Mouse (Mus musculus) embryonic facial prominence, embryonic 14.5 days (tissue): ENCODE results near the gene A430078G23Rik. TPM values are rescaled to one million over a fixed set of nuclear protein-coding genes. Genes with fewer than 3 reads are reported as not detected.
A peak's percentile ranks its signal among the peaks of the same experiment; 100 is the strongest.

Experiments used
- ATAC-seq: fragments of 200-750 bp; cut with Nextera tagmentation; 2 replicates; pipeline ENCODE4 v1.8.0; 2017; ENCODE audit warnings: low read depth, moderate number of reproducible peaks, moderate TSS enrichment
- DNase-seq: peaks from one replicate; pipeline ENCODE4 v3.0.0-alpha.2; 2015; ENCODE audit warnings: low spot score
- H3K27ac ChIP-seq: fragments of 300-500 bp; sonication (generic); replicated peaks from 2 replicates; pipeline ENCODE4 v1.5.1; 2014; ENCODE audit warnings: low read depth, mild to moderate bottlenecking, low read length, moderate library complexity
- H3K27me3 ChIP-seq: fragments of 300-500 bp; sonication (generic); replicated peaks from 2 replicates; pipeline ENCODE4 v1.6.1; 2014; ENCODE audit warnings: low read length; ENCODE audit not compliant: control insufficient read depth, insufficient read depth
- H3K36me3 ChIP-seq: fragments of 300-500 bp; sonication (generic); 2 replicates; pipeline ENCODE4 v1.6.1; 2014; ENCODE audit warnings: low read length, mixed read lengths; ENCODE audit not compliant: control insufficient read depth, insufficient read depth
- H3K4me1 ChIP-seq: fragments of 300-500 bp; sonication (generic); 2 replicates; pipeline ENCODE4 v1.6.1; 2014; ENCODE audit warnings: antibody characterized with exemption, low read length; ENCODE audit not compliant: control insufficient read depth, insufficient read depth
- H3K4me2 ChIP-seq: fragments of 300-500 bp; sonication (generic); 2 replicates; pipeline ENCODE4 v1.6.1; 2014; ENCODE audit warnings: low read depth, mild to moderate bottlenecking, low read length, moderate library complexity, mixed read lengths
- H3K4me3 ChIP-seq: fragments of 300-500 bp; sonication (generic); 2 replicates; pipeline ENCODE4 v1.5.1; 2014; ENCODE audit warnings: low read depth, mild to moderate bottlenecking, low read length
- H3K9ac ChIP-seq: fragments of 300-500 bp; sonication (generic); 2 replicates; pipeline ENCODE4 v1.6.1; 2014; ENCODE audit warnings: low read depth, mild to moderate bottlenecking, low read length, moderate library complexity, mixed read lengths
- H3K9me3 ChIP-seq: fragments of 300-500 bp; sonication (generic); 2 replicates; pipeline ENCODE4 v1.6.1; 2016; ENCODE audit warnings: low read length; ENCODE audit not compliant: control insufficient read depth
- WGBS: fragments of 180-500 bp; shearing (Covaris S2); extraction: QIAGEN DNeasy Blood & Tissue Kit; methylation state at CpG from one replicate; pipeline ENCODE4 v1.1.7; 2014; 5-methylcytosine and 5-hydroxymethylcytosine counted together
- polyA plus RNA-seq: library from polyadenylated mRNA; unstranded; fragments of >200 nt; fragmentation: Nextera tagmentation; extraction: Ambion mirVana; gene quantifications from 2 replicates; pipeline ENCODE4 v1.2.1, GENCODE M21; 2014

A430078G23Rik gene
- polyA plus RNA-seq, 1 experiment from 2014 or later: 0.21 TPM

DNA sequence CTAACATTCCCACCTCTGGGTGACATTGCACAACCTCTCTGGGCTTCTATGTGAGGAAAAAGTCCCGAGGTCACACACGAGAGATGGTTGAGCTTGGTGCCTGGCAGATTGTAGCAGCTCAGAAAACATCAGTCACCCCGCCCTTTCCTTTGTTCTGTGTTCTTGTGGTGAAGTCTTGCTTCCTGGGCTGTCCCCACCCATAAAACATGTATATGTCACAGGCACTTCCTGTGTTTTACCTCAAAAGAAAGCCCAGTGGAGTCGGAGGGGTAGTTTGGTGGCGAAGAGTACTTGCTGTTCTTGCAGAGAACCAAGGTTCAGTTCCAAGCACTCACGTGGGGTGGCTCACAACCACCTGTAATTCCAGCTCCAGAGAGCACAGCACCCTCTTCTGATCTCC is 2.4 kb downstream of the A430078G23Rik start:
- H3K27me3 ChIP-seq: no peaks in the 10 kb centered on the region
- ATAC-seq: no peak
- H3K9ac ChIP-seq: no peak overlapping the region
- no peak overlapping the region for H3K4me3 ChIP-seq
- no peaks in the 10 kb centered on the region for H3K4me1 ChIP-seq
- no peak for DNase-seq
- H3K27ac ChIP-seq: no peak overlapping the region
- no peaks in the 10 kb centered on the region for H3K36me3 ChIP-seq
- H3K9me3 ChIP-seq: no peaks in the 10 kb centered on the region
- 81% methylated on average over 6 of the region's 6 CpGs for WGBS
- no peak overlapping the region for H3K4me2 ChIP-seq

- no peaks in the 10 kb centered on the region for H3K27me3 ChIP-seq
- H3K4me1 ChIP-seq: no peaks in the 10 kb centered on the region
- H3K27ac ChIP-seq: no peak overlapping the region
- ATAC-seq (peak; percentile 48; the same call in 1 of the 2 replicates), DNase-seq (peak; percentile 75)
- H3K9me3 ChIP-seq: no peaks in the 10 kb centered on the region
- WGBS: 3% methylated on average over 4 of the region's 4 CpGs
- H3K36me3 ChIP-seq: no peaks in the 10 kb centered on the region
- H3K4me3 ChIP-seq: no peak overlapping the region
- H3K4me2 ChIP-seq: no peak overlapping the region
- no peak overlapping the region for H3K9ac ChIP-seq
These were observed 4.8 kb downstream of the A430078G23Rik start for GRCm38 (mm10) chr8:3358060-3358459.

DNA sequence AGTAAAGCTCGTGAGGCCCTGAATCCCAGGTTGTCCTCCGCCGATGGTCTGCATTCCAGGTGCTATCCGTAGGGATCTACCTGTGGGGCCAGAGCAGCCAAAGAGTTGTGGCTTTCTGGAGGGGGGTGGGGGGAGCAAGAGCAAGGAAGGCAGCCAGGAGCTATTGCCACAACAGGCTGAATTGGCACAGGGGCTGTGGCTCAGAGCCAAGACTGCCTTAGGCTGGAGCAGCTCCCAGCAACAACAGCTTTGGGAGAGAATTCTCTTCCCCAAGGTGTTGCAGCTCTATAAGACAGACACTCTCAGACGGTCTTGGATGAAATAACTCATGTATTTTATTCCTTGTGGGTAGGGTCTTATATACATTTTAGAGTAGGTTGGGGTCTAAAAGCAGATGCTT is 13.9 kb downstream of the A430078G23Rik start:
- Histone ChIP-seq H3K4me3 (no peak overlapping the region), H3K4me2 (no peak overlapping the region), H3K9me3 (no peaks in the 10 kb centered on the region), H3K27ac (no peak overlapping the region), H3K27me3 (no peaks in the 10 kb centered on the region), H3K9ac (no peak overlapping the region), H3K36me3 (no peaks in the 10 kb centered on the region), H3K4me1 (no peaks in the 10 kb centered on the region)
- ATAC-seq (no peak), DNase-seq (no peak)
- WGBS: 76% methylated on average over 5 of the region's 5 CpGs

DNA sequence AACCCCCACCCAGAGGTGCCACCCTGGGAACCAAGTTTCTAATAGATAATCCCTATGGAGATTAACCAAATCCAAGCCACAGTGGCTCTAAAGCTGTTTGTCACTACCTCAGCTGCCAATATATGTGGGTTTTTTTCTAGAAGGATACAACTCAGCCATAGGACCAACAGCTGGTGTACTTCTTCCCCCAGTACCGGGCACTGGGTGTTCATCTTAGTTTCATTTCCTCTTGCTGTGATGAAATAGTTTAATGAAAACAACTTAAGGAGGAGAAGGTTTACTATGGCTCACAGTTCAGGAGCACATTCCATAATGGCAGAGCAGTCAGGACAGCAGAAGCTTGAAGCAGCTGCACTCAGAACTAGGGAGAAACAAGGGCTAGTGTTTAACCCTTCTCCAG is 14.9 kb downstream of the A430078G23Rik start:
- Histone ChIP-seq H3K27me3 (no peaks in the 10 kb centered on the region), H3K9me3 (no peaks in the 10 kb centered on the region), H3K4me3 (no peak overlapping the region), H3K36me3 (no peaks in the 10 kb centered on the region), H3K4me2 (no peak overlapping the region), H3K27ac (no peak overlapping the region), H3K4me1 (no peaks in the 10 kb centered on the region), H3K9ac (no peak overlapping the region)
- WGBS: 77% methylated on average over 1 of the region's 1 CpGs
- DNase-seq (no peak), ATAC-seq (no peak)

DNA sequence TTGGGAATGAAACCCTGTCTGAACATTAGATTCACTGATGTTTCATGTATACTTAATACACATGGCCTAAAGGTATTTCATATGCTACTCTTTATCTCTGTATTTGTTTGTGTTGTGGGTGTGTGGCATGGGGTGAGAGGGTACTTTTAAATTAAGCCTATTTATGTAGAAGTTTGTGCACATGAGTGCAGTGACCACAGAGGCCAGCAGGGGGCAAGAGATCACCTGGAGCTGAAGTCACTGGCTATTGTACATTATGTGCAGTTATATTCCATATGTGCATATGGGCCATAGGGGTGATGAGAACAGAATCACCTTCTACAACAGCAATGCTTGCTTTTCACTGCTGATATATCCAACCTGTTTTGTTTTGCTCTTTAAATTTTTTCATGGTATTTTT is 22.5 kb downstream of the A430078G23Rik start:
- ATAC-seq: no peak
- Histone ChIP-seq H3K27me3 (no peaks in the 10 kb centered on the region), H3K27ac (no peak overlapping the region), H3K4me1 (no peaks in the 10 kb centered on the region), H3K9me3 (0 out of 2 replicates have a peak, but pooled peaks cover 5% of the 10 kb centered on the region), H3K4me3 (no peak overlapping the region), H3K4me2 (no peak overlapping the region), H3K36me3 (no peaks in the 10 kb centered on the region), H3K9ac (no peak overlapping the region)
- DNase-seq: no peak

GRCm38 (mm10) chr8:3376641-3377274 is 23.5 kb downstream of the A430078G23Rik start:
- 62% methylated on average over 11 of the region's 11 CpGs for WGBS
- DNase-seq (no peak), ATAC-seq (no peak)
- no peak overlapping the region for H3K4me2 ChIP-seq
- H3K36me3 ChIP-seq: no peaks in the 10 kb centered on the region
- H3K9me3 ChIP-seq: 0 out of 2 replicates have a peak, but pooled peaks cover 5% of the 10 kb centered on the region
- no peaks in the 10 kb centered on the region for H3K4me1 ChIP-seq
- no peak overlapping the region for H3K27ac ChIP-seq
- no peak overlapping the region for H3K9ac ChIP-seq
- no peak overlapping the region for H3K4me3 ChIP-seq
- H3K27me3 ChIP-seq: no peaks in the 10 kb centered on the region

DNA sequence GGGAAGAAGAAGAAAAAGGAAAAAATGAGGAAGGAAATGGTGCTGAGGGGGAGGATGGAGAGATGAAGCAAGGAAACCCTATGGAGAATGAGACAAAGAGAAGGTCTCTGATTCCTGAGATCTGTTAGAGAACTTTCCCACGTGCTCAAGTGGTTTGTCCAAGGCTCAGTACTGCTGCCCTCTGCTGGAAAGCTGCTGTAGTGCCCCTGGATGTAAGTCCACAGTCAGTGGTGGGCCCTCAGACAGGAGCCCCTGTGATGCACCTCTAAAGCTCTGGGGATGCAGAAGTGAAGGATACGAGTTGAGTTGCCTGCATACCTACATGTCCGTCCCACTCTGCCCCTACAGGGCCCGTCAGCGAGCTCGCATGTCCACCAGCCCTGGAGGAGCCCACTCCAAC is 34.1 kb downstream of the A430078G23Rik start:
- H3K4me1 ChIP-seq: 0 out of 2 replicates have a peak, but pooled peaks cover 3% of the 10 kb centered on the region
- no peaks in the 10 kb centered on the region for H3K27me3 ChIP-seq
- WGBS: 39% methylated on average over 6 of the region's 6 CpGs
- H3K9me3 ChIP-seq: no peaks in the 10 kb centered on the region
- H3K4me2 ChIP-seq: no peak overlapping the region
- DNase-seq: peak; percentile 66
- no peak overlapping the region for H3K9ac ChIP-seq
- no peak; the same call in 1 of the 2 replicates for ATAC-seq
- no peak overlapping the region for H3K4me3 ChIP-seq
- no peaks in the 10 kb centered on the region for H3K36me3 ChIP-seq
- H3K27ac ChIP-seq: no peak overlapping the region

DNA sequence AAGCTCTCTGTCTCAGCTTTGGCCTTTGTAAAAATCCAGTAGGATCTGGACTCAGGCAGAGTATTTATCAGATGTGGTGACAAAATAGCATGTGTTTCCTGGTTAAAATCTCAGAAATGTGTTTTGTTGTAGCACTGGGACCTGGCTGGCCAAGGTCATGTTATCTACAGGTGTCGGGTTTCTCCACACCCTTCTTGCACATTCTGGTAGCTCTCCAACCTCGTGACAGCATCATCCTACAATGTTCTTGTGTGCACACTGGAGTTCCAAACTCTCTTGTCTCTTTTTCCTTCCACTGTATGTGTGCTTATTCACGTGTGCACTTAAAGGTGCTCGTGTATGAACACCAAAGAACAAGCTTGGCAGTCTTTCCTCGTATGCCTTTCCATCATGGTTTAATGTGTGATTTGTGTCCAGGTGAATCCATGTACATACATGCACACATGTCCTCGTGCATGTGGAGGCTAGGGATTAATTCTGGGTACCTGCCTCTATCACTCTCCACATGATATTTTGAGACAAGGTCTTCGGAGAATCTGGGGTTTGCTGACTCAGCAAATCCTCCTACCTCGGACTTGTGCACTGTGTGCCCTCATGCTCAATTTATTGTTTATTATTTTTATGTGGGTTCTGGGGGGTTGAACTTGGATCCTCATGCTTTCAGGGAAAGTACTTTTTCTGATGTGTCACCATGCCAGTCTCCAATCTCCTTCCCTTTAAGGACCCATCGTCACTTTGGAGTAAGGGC is 35.5 kb downstream of the A430078G23Rik start:
- H3K36me3 ChIP-seq: no peaks in the 10 kb centered on the region
- no peak for ATAC-seq
- H3K27me3 ChIP-seq: no peaks in the 10 kb centered on the region
- no peak overlapping the region for H3K27ac ChIP-seq
- 70% methylated on average over 9 of the region's 9 CpGs for WGBS
- no peak overlapping the region for H3K4me3 ChIP-seq
- peaks cover 7% of the 10 kb centered on the region for H3K4me1 ChIP-seq
- H3K4me2 ChIP-seq: no peak overlapping the region
- DNase-seq: no peak
- H3K9me3 ChIP-seq: no peaks in the 10 kb centered on the region
- no peak overlapping the region for H3K9ac ChIP-seq

GRCm38 (mm10) chr8:3389506-3389905 is 36.3 kb downstream of the A430078G23Rik start:
- no peak for DNase-seq
- 87% methylated on average over 1 of the region's 1 CpGs for WGBS
- H3K4me2 ChIP-seq: no peak overlapping the region
- no peaks in the 10 kb centered on the region for H3K36me3 ChIP-seq
- no peak overlapping the region for H3K27ac ChIP-seq
- no peaks in the 10 kb centered on the region for H3K9me3 ChIP-seq
- H3K4me3 ChIP-seq: no peak overlapping the region
- ATAC-seq: no peak
- no peaks in the 10 kb centered on the region for H3K27me3 ChIP-seq
- no peak overlapping the region for H3K9ac ChIP-seq
- peaks cover 13% of the 10 kb centered on the region for H3K4me1 ChIP-seq
